Mouse (Mus musculus) WW6 (cell line): Measurements from ENCODE around the gene Cpm.
A peak's percentile ranks its signal among the peaks of the same experiment; 100 is the strongest.
"Not testable (repeated sequence)": the region's sequence is repeated elsewhere in the genome, so short reads cannot be mapped to it uniquely, and the experiment has no call there.

ENCODE experiments used
- DNase-seq: peaks from one replicate; pipeline ENCODE4 v3.0.0-alpha.2; 2013; ENCODE audit warnings: low read depth, low spot score

Cpm gene

DNA sequence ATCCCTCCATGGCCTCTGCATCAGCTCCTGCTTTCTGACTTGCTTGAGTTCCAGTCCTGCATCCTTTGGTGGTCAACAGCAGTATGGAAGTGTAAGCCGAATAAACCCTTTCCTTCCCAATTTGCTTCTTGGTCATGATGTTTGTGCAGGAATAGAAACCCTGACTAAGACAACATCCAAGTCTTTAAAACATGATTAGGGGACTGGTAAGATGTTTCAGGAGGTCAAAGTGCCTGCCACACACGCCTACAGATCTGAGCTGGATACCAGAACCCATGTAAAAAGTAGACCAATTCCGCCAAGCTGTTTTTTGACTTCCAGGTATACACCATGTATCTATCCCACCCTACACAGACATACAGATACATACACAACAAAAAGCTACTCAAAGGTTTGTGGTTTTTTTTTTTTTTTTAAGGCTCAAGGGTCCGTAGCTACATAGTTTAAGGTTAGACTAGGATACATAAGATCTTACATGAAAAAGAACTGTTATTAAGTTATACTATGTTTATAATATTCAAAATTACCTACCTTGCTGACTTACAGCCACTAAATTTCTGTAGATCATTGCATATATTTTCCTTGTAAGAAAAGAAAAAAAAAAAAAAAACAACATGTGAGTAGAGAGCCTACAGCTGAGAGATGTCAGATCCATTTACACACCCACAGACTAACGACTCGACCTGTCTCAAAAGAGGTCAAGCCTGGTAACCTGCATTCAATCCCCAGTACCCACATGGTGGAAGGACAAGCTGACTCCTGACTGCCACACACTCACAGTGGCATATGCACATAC lies 71.9 kb downstream of the Cpm start:
- DNase-seq = no peak

- DNase-seq = no peak
These were observed 72.9 kb downstream of the Cpm start for GRCm38 (mm10) chr10:117702024-117702833.

- no peak for DNase-seq
These were observed 74.2 kb downstream of the Cpm start for GRCm38 (mm10) chr10:117703506-117703905.

- DNase-seq = not testable (repeated sequence)
These were observed 75.1 kb downstream of the Cpm start for GRCm38 (mm10) chr10:117704314-117704963.

- DNase-seq = no peak
These were observed 75.7 kb downstream of the Cpm start for GRCm38 (mm10) chr10:117704964-117705335.

- no peak for DNase-seq
These were observed 76.5 kb downstream of the Cpm start for GRCm38 (mm10) chr10:117705806-117706205.

DNA sequence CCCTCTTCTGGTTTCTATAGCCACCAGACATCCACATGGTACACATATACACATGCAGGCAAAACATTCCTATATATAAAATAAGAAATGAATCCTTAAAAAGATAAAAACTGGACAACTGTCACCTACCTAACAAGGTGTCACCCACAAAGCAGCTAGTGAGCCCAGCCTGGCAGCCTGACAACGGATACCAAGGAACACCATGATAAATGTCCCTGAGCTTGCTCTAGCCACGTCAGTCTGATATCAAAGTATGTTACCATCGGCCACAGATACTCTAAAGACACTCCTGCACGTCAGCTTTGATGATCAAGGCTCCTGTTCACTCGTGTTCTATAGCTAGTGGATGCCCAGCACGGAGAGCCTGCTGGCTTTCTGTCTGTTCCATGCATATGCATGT lies 77.1 kb downstream of the Cpm start:
- no peak for DNase-seq

DNA sequence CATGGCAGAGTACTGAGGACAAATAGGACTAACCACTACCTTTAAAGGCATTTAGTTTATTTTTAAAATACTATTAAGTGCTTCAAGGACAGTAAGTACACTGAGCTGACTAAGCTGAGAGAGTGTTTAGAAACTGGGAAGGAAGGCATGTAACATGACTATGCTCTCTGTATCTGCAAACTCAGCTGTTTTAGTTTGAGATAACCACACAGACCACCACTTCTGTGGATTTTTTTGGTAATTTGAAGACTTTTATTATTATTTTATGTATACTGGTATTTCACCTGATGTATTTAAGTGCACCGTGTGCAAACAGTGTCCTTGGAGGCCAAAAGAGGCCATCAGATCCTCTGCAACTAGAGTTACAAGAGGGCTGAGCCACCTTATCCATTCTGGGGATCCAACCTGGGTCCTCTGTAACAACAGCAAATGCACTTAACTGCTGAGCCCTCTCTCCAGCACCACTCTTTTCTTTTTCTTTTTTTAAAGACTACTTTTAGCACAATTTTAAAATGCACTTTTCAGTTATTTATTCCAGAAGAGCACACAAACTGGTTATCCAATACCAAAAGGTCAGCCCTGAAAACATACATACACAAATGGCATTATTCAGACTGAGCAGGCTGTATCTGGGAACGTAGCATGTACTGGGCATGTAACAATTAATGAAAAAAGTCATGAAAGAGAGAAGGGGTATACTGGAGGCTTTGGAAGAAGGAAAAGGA lies 78.0 kb downstream of the Cpm start:
- DNase-seq = no peak

- no peak for DNase-seq
These were observed 79.1 kb downstream of the Cpm start for GRCm38 (mm10) chr10:117708376-117708775.

GRCm38 (mm10) chr10:117708856-117709255 lies 79.6 kb downstream of the Cpm start:
- no peak for DNase-seq

GRCm38 (mm10) chr10:117709326-117709830 lies 80.1 kb downstream of the Cpm start:
- no peak for DNase-seq

DNA sequence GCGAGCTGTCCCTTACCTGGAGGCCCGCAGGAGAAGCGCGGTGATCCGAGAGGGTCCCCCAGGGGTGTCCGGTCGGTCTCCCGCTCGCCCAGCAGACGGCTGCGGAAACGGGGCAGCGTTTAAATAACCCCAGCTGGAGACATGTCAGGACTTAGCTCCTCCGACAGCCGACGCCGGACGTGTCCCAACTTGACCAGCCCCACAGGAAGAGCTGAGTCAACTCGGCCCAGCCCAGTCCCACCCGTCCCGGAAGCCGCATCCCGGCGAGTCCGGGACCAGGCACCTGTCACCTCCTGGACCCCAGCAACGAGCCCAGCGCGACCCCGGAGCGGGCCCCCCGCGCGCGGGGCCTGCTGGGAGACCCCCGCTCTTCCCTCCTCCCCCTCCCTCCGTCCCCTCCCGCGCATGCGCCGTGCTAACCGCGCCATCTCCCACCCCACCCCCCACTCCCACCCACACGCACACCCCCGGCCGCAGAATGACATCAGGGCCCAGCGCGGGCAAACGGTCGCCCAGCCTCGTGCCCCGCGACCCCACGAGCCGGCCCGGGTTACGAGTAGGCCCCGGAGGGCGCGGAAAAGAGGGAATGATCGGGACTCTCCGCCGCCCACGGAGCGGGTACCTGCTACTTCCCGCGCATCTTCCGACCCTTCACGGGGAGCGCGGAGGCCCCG lies 80.8 kb downstream of the Cpm start:
- DNase-seq = peak; percentile 49

DNA sequence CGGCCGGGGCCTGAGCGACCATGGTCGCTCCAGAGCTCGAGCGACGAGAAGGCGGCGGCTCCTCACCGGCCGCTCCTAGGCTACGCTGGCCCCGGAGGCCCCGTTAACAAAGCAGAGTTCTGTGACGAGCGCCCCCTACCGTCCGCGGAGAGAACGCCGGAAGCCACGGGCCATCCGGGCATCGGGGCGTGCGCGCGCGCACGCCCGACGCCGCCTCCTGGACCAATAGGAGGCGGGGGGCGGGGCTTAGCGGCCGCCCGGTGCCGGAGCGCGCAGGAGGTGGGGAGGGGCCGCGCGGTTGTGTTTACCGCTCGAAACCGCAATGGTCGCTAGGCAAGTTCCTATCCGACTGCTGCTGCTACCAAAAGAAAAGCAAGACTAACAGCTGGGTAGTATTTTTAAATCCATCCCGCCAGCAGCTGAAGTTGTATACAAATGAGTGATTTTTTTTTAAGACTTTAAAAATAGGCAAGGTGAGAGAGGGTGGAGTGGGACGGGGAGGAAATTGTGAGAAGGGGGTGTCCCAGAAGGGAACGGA lies 81.4 kb downstream of the Cpm start, which contains the start of gene Mdm2:
Gene Mdm2, minus strand, starts transcription at position 155 of the 538 bp plus-strand sequence.
- DNase-seq = peak; percentile 67

DNA sequence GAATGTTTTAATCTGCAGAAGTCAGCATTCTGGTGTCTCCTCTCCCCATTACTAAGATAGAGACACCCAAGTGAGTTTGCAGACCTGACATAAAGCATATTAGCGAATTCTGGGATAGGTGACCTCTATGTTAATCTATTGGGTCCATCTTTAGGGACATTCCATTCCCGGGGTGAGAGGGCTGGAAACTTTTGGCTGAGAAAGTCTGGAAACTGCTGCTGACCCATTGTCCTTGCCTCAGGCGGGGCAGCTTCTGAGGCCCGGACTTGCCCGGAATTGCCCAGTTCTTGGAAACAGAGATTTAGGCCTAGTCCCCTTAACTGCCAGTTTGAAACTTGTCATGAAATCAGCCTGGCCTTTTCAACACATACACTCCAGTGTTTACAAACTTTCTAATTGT lies 82.1 kb downstream of the Cpm start:
- DNase-seq = no peak

- no peak for DNase-seq
These were observed 83.0 kb downstream of the Cpm start for GRCm38 (mm10) chr10:117712191-117712754.

DNA sequence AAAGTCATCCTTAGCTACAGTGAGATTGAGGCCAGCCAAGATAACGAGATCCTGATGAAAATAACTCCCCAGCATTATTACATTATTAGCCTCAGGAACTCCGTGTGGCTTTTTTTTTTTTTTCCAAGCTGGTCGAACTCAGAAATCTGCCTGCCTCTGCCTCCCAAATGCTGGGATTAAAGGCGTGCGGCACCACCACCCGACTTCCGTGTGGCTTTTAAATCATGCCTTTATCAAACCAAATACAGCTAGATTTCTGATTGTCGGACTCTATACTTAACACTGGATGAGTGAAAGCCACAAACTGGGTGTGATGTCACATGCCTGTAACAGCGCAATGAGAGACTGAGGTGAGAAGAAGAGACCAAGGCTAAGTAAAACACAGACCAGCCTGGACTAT lies 83.6 kb downstream of the Cpm start:
- no peak for DNase-seq

DNA sequence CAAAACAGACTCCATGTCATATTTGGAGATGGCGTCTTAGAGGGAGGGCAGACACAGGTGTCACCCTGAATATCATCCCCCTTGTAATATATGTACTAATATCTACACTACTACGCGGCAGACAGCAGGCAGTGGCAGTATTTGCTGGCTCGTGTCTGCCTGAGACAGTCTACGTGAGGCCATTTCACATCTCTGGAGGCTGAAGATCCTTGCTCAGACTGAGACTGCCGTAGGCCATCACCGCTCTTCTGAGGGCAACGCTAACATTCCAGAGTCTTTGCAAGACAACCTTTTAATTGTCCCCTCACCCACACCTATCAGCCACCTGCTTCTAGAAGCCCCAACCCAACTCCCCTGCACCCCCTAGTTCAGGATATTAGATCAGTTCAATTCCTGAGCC lies 84.2 kb downstream of the Cpm start:
- no peak for DNase-seq

DNA sequence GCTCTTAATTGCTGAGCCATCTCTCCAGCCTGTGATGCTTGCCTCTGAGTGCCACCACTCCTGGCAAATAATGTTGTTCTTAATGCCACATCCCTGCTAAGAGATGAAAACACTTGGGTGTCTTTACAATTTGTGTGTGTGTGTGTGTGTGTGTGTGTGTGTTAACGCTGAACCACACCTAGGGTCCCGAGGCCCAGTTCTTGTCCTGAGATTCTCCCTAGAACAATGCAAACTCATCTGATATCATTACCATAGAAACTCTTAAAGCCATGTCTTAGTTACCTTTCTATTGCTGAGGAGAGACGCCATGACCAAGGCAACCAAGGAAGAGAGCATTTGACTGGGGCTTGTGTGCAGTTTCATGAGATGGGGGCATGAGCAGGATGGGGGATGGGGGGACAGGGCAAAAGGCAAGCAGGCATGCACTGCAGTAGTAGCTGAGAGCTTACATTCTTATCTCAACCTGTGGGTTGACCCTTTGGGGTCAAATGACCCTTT lies 84.8 kb downstream of the Cpm start:
- DNase-seq = no peak

DNA sequence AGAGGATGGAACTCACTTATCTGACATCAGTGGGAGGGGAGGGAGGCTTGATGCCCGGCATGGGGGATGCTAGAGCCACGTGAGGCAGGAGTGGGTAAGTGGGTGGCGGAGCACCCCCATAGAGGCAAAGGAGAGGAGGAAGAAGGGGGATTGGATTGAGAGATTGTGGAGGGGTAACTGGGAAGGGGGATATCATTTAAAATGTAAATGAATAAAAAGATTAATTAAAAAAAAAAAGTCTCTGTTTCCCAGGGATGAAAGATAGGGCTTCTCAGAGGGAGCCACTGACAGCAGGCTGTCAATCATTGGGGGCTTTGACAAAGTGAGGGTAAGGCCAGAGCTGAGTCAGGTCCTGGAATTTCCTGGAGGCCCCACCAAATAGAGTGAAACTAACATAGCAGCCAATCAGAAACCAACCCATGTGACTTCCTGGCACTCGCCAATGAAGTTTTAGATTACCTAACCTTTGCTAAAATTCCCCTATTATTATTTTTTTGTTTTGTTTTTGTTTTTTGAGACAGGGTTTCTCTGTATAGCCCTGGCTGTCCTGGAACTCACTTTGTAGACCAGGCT lies 85.7 kb downstream of the Cpm start:
- DNase-seq = no peak

DNA sequence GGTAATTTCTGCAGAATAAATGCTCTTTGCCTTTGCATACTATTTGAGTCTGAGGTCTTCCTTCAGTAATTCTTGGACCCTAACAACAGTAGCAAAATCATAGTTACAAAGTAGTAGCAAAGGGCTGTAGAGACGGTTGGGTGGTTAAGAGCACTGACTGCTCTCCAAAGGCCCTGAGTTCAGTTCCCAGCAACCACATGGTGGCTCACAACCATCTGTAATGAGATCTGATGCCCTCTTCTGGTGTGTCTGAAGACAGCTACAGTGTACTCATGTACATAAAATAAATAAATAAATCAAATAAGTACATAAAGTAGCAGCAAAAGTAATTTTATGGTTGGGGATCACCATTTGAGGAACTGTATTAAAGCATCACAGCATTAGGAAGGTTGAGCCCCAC lies 86.4 kb downstream of the Cpm start:
- not testable (repeated sequence) for DNase-seq
